Mouse (Mus musculus): Measurements from ENCODE around the gene Iqch. TPM values are rescaled to one million over a fixed set of nuclear protein-coding genes. Genes with fewer than 3 reads are reported as not detected.

Iqch gene
- polyA plus RNA-seq, 1 experiment = not detected

DNA sequence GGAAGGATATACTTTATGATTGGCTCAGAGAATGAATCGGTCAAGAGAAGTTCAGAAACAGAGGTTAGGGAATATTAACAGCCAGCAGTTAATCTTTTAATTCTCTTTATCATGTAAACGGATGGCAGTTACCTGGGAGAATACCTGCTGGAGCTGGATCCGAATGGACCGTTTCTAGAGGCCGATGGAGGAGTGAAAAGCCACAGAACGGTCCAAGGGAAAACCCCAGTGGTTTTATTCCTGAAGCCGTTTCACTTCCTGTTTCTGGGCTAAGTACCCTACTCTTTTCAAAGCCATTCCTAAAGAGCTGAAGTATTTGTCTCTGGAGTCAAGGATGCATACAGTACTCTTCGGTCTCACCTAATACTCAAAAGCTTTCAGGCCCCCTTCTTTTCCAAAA lies 102.4 kb downstream of the Iqch start:
- TF ChIP-seq POLR2A (IDR thresholded peaks at IDR 0.05; ENCODE audit: low read depth, low read length) (no peak), CTCF (IDR thresholded peaks at IDR 0.05; ENCODE audit: extremely low read depth, insufficient read length, insufficient replicate concordance, low read depth, low read length) (no peak)
- H3K4me3 ChIP-seq (ENCODE audit: low read depth, low read length) = no peak overlapping the region
- H3K27ac ChIP-seq (ENCODE audit: insufficient read depth, low read depth, low read length) = no peak overlapping the region
- no peaks in the 10 kb centered on the region for H3K4me1 ChIP-seq (ENCODE audit: control insufficient read depth, insufficient read depth, insufficient read length, low read length)
- H3K27me3 ChIP-seq (ENCODE audit: control insufficient read depth, insufficient read depth, low read length) = no peaks in the 10 kb centered on the region
- no peaks in the 10 kb centered on the region for H3K36me3 ChIP-seq (ENCODE audit: control insufficient read depth, insufficient read depth, low read length)
- WGBS = 66% methylated on average over 8 of the region's 8 CpGs

DNA sequence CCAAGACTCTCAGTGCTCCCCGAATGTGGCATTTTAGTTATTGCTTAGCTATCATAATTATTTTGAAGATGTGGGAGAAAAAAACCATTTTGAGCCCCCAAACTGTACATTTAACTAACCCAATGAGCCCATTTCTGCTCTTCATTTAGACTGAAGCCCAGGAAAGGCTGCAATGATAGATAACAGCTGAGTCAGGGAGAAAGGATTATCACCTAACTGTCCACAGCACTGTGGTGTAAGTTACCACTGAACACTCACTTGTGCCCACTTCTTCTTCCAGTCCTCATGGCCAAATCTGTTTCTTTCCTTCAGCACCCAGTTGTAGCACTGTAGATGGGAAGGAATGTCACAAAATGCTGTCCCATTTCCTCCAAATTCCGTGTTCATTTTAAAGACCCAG lies 106.5 kb downstream of the Iqch start:
- H3K4me3 ChIP-seq (ENCODE audit: low read depth, low read length) = no peak overlapping the region
- H3K27ac ChIP-seq (ENCODE audit: insufficient read depth, low read depth, low read length) = no peak overlapping the region
- H3K27me3 ChIP-seq (ENCODE audit: control insufficient read depth, insufficient read depth, low read length) = 0 out of 2 replicates have a peak, but pooled peaks cover 4% of the 10 kb centered on the region
- 52% methylated on average over 2 of the region's 2 CpGs for WGBS
- no peaks in the 10 kb centered on the region for H3K4me1 ChIP-seq (ENCODE audit: control insufficient read depth, insufficient read depth, insufficient read length, low read length)
- no peaks in the 10 kb centered on the region for H3K36me3 ChIP-seq (ENCODE audit: control insufficient read depth, insufficient read depth, low read length)
- TF ChIP-seq POLR2A (IDR thresholded peaks at IDR 0.05; ENCODE audit: low read depth, low read length) (no peak), CTCF (IDR thresholded peaks at IDR 0.05; ENCODE audit: extremely low read depth, insufficient read length, insufficient replicate concordance, low read depth, low read length) (no peak)

DNA sequence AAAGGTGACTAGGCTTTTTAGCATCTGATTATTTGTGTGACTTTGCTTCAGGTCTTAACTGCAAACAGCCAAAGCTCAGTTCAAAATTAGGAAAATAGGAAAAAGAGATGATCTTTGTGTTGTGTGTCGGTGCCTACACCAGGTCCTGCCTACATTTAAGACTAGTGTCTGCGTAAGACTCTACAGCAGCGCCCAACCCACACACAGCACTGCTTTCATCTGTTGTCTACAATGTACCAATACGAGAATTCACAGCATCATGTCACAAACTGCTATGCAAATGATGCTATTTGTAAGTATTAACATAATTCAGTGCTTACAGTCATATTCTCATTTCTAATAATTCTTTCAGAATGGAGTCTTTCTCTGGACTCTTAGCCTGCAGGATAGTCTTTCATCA lies 108.5 kb downstream of the Iqch start:
- Histone ChIP-seq H3K4me1 (ENCODE audit: control insufficient read depth, insufficient read depth, insufficient read length, low read length) (no peaks in the 10 kb centered on the region), H3K4me3 (ENCODE audit: low read depth, low read length) (no peak overlapping the region), H3K27ac (ENCODE audit: insufficient read depth, low read depth, low read length) (no peak overlapping the region), H3K36me3 (ENCODE audit: control insufficient read depth, insufficient read depth, low read length) (no peaks in the 10 kb centered on the region), H3K27me3 (ENCODE audit: control insufficient read depth, insufficient read depth, low read length) (0 out of 2 replicates have a peak, but pooled peaks cover 4% of the 10 kb centered on the region)
- no peak for TF ChIP-seq POLR2A (IDR thresholded peaks at IDR 0.05; ENCODE audit: low read depth, low read length)
- no peak for TF ChIP-seq CTCF (IDR thresholded peaks at IDR 0.05; ENCODE audit: extremely low read depth, insufficient read length, insufficient replicate concordance, low read depth, low read length)
- 91% methylated on average over 4 of the region's 4 CpGs for WGBS

DNA sequence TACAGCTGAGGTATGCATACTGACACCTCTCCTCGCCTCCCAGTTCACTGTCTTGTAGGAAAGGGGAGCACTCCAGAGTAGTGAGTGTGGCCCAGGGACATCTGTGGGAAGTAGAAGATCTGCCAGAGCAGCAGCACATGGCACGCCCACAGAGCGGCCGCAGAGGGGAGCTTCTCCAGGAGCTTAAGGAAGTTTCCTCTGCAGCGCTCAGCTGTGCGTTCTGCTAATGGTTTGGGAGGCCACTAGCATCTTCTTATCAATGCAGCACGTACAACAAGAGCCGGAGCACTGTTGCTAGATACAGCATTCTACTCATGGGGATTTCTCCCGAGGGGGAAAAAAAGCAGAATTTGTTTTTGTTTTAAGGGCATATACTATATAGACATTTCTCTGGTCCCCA lies 110.0 kb downstream of the Iqch start:
- no peak for TF ChIP-seq POLR2A (IDR thresholded peaks at IDR 0.05; ENCODE audit: low read depth, low read length)
- TF ChIP-seq CTCF (IDR thresholded peaks at IDR 0.05; ENCODE audit: extremely low read depth, insufficient read length, insufficient replicate concordance, low read depth, low read length) = no peak

DNA sequence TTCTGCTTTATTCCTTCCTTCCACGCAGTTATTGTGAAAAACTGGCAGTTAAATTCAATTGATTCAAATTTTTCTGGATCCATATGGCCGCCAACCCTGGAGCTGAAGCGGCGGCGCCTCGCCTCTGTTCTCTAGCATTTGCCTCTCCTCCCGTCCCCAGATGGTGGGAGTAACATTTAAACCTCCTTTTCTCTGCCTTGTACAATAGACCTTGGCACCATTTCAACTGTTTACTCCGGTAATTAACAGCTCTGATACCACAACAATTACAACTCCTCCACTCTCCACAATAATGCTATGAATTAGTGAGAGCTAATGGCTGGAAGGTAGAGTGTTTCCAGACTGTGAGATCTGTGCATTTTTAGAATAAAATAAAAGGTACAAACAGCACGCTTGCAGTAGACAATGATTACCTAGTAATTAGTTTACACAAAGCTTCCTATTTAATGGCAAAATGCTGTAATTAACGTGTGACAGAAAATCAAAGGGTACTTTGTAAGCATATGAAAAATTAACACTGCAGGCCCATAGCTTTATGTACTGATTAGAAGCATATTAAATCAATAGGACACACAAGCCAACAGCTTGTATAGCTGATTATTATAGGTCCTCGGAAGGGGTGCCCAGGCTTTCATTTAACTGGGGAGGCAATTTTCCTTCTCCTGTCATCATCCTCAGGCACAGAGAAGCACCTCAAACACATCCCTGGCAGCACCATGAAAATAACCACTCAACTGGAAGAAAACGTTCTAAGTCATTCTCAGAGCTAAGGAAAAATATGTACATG lies 111.6 kb downstream of the Iqch start:
- Histone ChIP-seq H3K4me1 (ENCODE audit: control insufficient read depth, insufficient read depth, insufficient read length, low read length) (no peaks in the 10 kb centered on the region), H3K27ac (ENCODE audit: insufficient read depth, low read depth, low read length) (no peak overlapping the region), H3K4me3 (ENCODE audit: low read depth, low read length) (no peak overlapping the region), H3K27me3 (ENCODE audit: control insufficient read depth, insufficient read depth, low read length) (0 out of 2 replicates have a peak, but pooled peaks cover 4% of the 10 kb centered on the region), H3K36me3 (ENCODE audit: control insufficient read depth, insufficient read depth, low read length) (no peaks in the 10 kb centered on the region)
- no peak for TF ChIP-seq POLR2A (IDR thresholded peaks at IDR 0.05; ENCODE audit: low read depth, low read length)
- WGBS = 66% methylated on average over 12 of the region's 12 CpGs

More for the DNA sequence above, 110.0 kb downstream of the Iqch start:
- H3K27ac ChIP-seq (ENCODE audit: insufficient read depth, low read depth, low read length) = no peak overlapping the region
- H3K27me3 ChIP-seq (ENCODE audit: control insufficient read depth, insufficient read depth, low read length) = 0 out of 2 replicates have a peak, but pooled peaks cover 4% of the 10 kb centered on the region
- WGBS = 20% methylated on average over 9 of the region's 9 CpGs
- H3K36me3 ChIP-seq (ENCODE audit: control insufficient read depth, insufficient read depth, low read length) = no peaks in the 10 kb centered on the region
- H3K4me1 ChIP-seq (ENCODE audit: control insufficient read depth, insufficient read depth, insufficient read length, low read length) = no peaks in the 10 kb centered on the region
- no peak overlapping the region for H3K4me3 ChIP-seq (ENCODE audit: low read depth, low read length)

DNA sequence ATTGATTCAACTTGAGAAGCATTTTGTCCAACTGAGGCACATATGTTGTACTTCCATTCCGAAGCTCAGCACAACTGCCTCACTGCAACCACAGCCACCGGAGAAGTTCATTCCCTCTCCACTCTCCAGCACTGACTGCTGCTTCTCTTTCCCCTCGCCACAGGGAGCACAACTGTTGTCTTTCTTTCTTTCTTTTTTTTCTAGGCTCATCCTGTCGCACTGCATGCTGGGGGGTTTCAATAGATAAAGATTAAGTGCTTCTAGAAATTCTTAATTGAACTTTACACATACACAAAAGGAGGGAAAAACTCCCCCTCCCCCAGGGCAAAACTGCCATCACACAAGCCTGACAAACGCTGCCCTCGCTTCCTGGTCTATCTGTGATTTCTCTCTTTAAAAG lies 113.1 kb downstream of the Iqch start:
- Histone ChIP-seq H3K4me1 (ENCODE audit: control insufficient read depth, insufficient read depth, insufficient read length, low read length) (no peaks in the 10 kb centered on the region), H3K27ac (ENCODE audit: insufficient read depth, low read depth, low read length) (no peak overlapping the region), H3K36me3 (ENCODE audit: control insufficient read depth, insufficient read depth, low read length) (no peaks in the 10 kb centered on the region), H3K27me3 (ENCODE audit: control insufficient read depth, insufficient read depth, low read length) (0 out of 2 replicates have a peak, but pooled peaks cover 4% of the 10 kb centered on the region), H3K4me3 (ENCODE audit: low read depth, low read length) (no peak overlapping the region)
- TF ChIP-seq POLR2A (IDR thresholded peaks at IDR 0.05; ENCODE audit: low read depth, low read length) (no peak), CTCF (IDR thresholded peaks at IDR 0.05; ENCODE audit: extremely low read depth, insufficient read length, insufficient replicate concordance, low read depth, low read length) (no peak)
- WGBS = 80% methylated on average over 6 of the region's 6 CpGs

DNA sequence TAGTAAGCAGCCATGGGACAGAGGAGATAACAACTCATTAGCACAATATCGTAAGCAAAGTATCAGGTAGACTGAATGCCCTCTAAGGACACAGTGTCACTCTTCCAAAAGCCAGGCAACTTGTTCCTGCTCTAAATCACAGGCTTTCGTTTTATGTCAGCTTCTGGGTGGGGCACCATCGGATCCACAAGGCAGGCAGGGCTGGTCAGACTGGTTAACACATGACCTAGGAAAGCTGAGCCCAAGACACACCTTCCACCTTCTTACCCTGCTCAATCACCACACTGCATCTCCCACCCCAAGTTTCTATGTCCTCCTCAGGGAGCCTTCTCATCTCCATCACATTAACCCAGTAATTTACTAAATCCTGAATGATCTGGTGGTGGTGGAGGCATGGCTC lies 136.7 kb downstream of the Iqch start:
- WGBS = 36% methylated on average over 3 of the region's 3 CpGs

More for the DNA sequence above, 136.7 kb downstream of the Iqch start:
- H3K27ac ChIP-seq (ENCODE audit: insufficient read depth, low read depth, low read length) = no peak overlapping the region
- no peaks in the 10 kb centered on the region for H3K36me3 ChIP-seq (ENCODE audit: control insufficient read depth, insufficient read depth, low read length)
- H3K4me3 ChIP-seq (ENCODE audit: low read depth, low read length) = no peak overlapping the region
- TF ChIP-seq CTCF (IDR thresholded peaks at IDR 0.05; ENCODE audit: extremely low read depth, insufficient read length, insufficient replicate concordance, low read depth, low read length) = no peak
- no peak for TF ChIP-seq POLR2A (IDR thresholded peaks at IDR 0.05; ENCODE audit: low read depth, low read length)
- no peaks in the 10 kb centered on the region for H3K27me3 ChIP-seq (ENCODE audit: control insufficient read depth, insufficient read depth, low read length)
- H3K4me1 ChIP-seq (ENCODE audit: control insufficient read depth, insufficient read depth, insufficient read length, low read length) = peaks cover 4% of the 10 kb centered on the region; the same call in 1 of the 2 replicates

All from small intestine, adult 2 months (tissue).